Mouse (Mus musculus) left cerebral cortex, postnatal 25 days (tissue): ENCODE results near the gene Efcab6. TPM values are rescaled to one million over a fixed set of nuclear protein-coding genes. Genes with fewer than 3 reads are reported as not detected.

Source experiments
- DNase-seq, 2 experiments: peaks; one replicate each; pipeline ENCODE4 v3.0.0; 2022; ENCODE audit warnings: low spot score in 2 of 2, mixed read lengths in 1 of 2
- intact Hi-C: fragments of 180-260 bp; cut with DNase I; formaldehyde crosslinking; loops from one replicate; pipeline ENCODE4 v1.15.1; 2025
- total RNA-seq, 2 experiments: library from RNA; stranded (reverse); gene quantifications; 2 replicates each; pipeline ENCODE4 v1.2.3; 2021

Efcab6 gene
- total RNA-seq, 2 experiments from 2014 or later, result 16.4 to 17.2 TPM

GRCm38 (mm10) chr15:83915376-83915775 lies 149.8 kb downstream of the Efcab6 start:
- DNase-seq, result no peak
- intact Hi-C loops, result no loop called here

- DNase-seq, result no peak
- intact Hi-C loops, result no loop called here
Observed at GRCm38 (mm10) chr15:83913028-83913714, 152.0 kb downstream of the Efcab6 start.

- peak in 1 of 2 experiments; percentile 29 for DNase-seq
- intact Hi-C loops, result no loop called here
Observed at GRCm38 (mm10) chr15:83906472-83906871, 158.7 kb downstream of the Efcab6 start.

GRCm38 (mm10) chr15:83897286-83897685 lies 167.9 kb downstream of the Efcab6 start:
- peak; percentile 55 to 75 for DNase-seq
- intact Hi-C loops, result loop anchor here (5.0 kb wide), 1 partner anchor 40 kb away; no protein-coding TSS in a partner anchor

- no peak for DNase-seq
- intact Hi-C loops, result loop anchor here (5.0 kb wide), 1 partner anchor 39 kb away; no protein-coding TSS in a partner anchor
Observed at GRCm38 (mm10) chr15:83896011-83896410, 169.2 kb downstream of the Efcab6 start.

GRCm38 (mm10) chr15:83894261-83894660 lies 170.9 kb downstream of the Efcab6 start:
- intact Hi-C loops, result loop anchor here (5.0 kb wide), 1 partner anchor 112 kb away; no protein-coding TSS in a partner anchor
- peak in 1 of 2 experiments; percentile 64 for DNase-seq

GRCm38 (mm10) chr15:83892871-83893270 lies 172.3 kb downstream of the Efcab6 start:
- DNase-seq, result peak in 1 of 2 experiments; percentile 58
- intact Hi-C loops, result loop anchor here (5.0 kb wide), 1 partner anchor 111 kb away; no protein-coding TSS in a partner anchor

GRCm38 (mm10) chr15:83884291-83884690 lies 180.9 kb downstream of the Efcab6 start:
- intact Hi-C loops, result no loop called here
- DNase-seq, result peak in 1 of 2 experiments; percentile 35

- peak in 1 of 2 experiments; percentile 63 for DNase-seq
- intact Hi-C loops, result no loop called here
Observed at GRCm38 (mm10) chr15:83883821-83884220, 181.4 kb downstream of the Efcab6 start.

- no peak for DNase-seq
- intact Hi-C loops, result no loop called here
Observed at GRCm38 (mm10) chr15:83879845-83880244, 185.3 kb downstream of the Efcab6 start.

GRCm38 (mm10) chr15:83877898-83878297 lies 187.3 kb downstream of the Efcab6 start:
- no peak for DNase-seq
- intact Hi-C loops, result no loop called here

GRCm38 (mm10) chr15:83877155-83877866 lies 187.9 kb downstream of the Efcab6 start:
- intact Hi-C loops, result no loop called here
- no peak for DNase-seq

GRCm38 (mm10) chr15:83870936-83871335 lies 194.2 kb downstream of the Efcab6 start:
- DNase-seq, result no peak
- intact Hi-C loops, result no loop called here

GRCm38 (mm10) chr15:83865626-83866025 lies 199.6 kb downstream of the Efcab6 start:
- intact Hi-C loops, result no loop called here
- no peak for DNase-seq

- peak; percentile 79 to 83 for DNase-seq
- intact Hi-C loops, result loop anchor here (1.0 to 5.0 kb wide), 3 partner anchors 40 to 197 kb away; no protein-coding TSS in a partner anchor
Observed at GRCm38 (mm10) chr15:83857129-83857528, 208.1 kb downstream of the Efcab6 start.

GRCm38 (mm10) chr15:83853400-83853811 lies 211.8 kb downstream of the Efcab6 start:
- intact Hi-C loops, result no loop called here
- peak; percentile 52 to 81 for DNase-seq

- intact Hi-C loops, result loop anchor here (2.0 kb wide), 1 partner anchor 65 kb away; no protein-coding TSS in a partner anchor
Observed at GRCm38 (mm10) chr15:83848193-83848592, 217.0 kb downstream of the Efcab6 start.

GRCm38 (mm10) chr15:83847512-83847911 lies 217.7 kb downstream of the Efcab6 start:
- intact Hi-C loops, result no loop called here
- DNase-seq, result peak; percentile 57 to 76

More at GRCm38 (mm10) chr15:83848193-83848592, 217.0 kb downstream of the Efcab6 start:
- peak in 1 of 2 experiments; percentile 70 for DNase-seq

GRCm38 (mm10) chr15:83846592-83846991 lies 218.6 kb downstream of the Efcab6 start:
- no peak for DNase-seq
- intact Hi-C loops, result no loop called here

GRCm38 (mm10) chr15:83845734-83846133 lies 219.4 kb downstream of the Efcab6 start:
- intact Hi-C loops, result no loop called here
- peak in 1 of 2 experiments; percentile 52 for DNase-seq
